Mouse (Mus musculus): Measurements from ENCODE around the gene Foxm1.

DNA sequence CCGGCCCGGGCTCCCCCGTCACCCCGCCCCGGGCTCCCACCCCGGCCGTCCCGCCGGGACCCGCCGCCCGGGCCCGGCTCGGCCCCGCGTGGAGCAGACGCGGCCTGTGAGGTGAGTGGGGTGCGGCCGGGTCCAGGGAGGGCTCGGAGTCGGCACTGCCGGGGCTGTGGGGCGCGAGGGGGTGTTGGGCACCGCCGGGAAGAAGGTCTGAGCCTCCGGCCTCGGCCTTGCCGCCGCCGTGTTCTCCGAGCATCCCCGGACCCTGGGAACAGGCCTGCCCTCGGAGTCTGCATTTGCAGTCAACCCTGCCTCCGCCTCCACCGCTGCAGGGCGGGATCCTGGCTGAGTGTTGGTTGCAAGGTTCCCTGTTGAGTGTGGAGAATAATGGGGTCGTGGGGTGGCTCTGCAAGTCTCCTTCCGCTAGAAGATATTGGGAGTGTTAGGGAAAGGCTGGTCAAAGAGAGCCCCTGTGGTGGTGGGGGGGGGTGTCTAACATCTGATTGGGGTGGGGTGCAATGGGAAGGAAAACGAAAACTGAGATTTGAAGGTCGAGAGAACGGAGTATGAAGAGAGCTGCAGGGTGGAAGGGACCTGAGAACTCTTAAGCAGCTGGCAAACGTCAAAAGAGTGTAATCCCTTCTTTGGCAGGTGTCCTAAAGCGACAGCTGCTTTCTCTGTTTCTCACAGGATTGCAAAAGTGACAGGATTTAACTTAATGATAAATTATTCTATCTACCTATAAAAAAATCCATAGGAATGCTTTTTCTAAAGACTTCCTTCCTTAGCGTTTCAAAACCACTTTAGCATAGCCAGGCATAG, 449 bp downstream of the Foxm1 start:
- TF ChIP-seq MAFK (IDR thresholded peaks at IDR 0.05; ENCODE audit: insufficient read depth, low read depth, low read length) (no peak), HCFC1 (IDR thresholded peaks at IDR 0.05; ENCODE audit: borderline replicate concordance, insufficient read depth, low read length) (no peak), CHD2 (IDR thresholded peaks at IDR 0.05; ENCODE audit: low read depth, low read length) (no peak), ZNF384 (IDR thresholded peaks at IDR 0.05; ENCODE audit: low read depth, low read length) (no peak)
